Mouse (Mus musculus): ENCODE data around the gene Tmem238l. TPM values are rescaled to one million over a fixed set of nuclear protein-coding genes. Genes with fewer than 3 reads are reported as not detected.

Tmem238l gene
- total RNA-seq (2021), result not detected

- no peak for DNase-seq
Observed at GRCm38 (mm10) chr11:66956303-66956702, at the start of gene Tmem238l. Gene Tmem238l, plus strand, starts transcription at chr11:66956638.

- DNase-seq, result no peak
Observed at GRCm38 (mm10) chr11:66911811-66912210, 44.6 kb upstream of the Tmem238l start, which contains the start of gene Pirt. Gene Pirt, plus strand, starts transcription at chr11:66911981.

GRCm38 (mm10) chr11:66912531-66913458, 43.6 kb upstream of the Tmem238l start:
- DNase-seq, result no peak

GRCm38 (mm10) chr11:66914249-66914648, 42.2 kb upstream of the Tmem238l start:
- DNase-seq, result peak in 1 of 2 experiments; percentile 27

- no peak for DNase-seq
Observed at GRCm38 (mm10) chr11:66920012-66920411, 36.4 kb upstream of the Tmem238l start.

- DNase-seq, result no peak
Observed at GRCm38 (mm10) chr11:66924095-66924823, 32.2 kb upstream of the Tmem238l start.

GRCm38 (mm10) chr11:66928311-66928710, 28.1 kb upstream of the Tmem238l start:
- DNase-seq, result no peak

- DNase-seq, result no peak
Observed at GRCm38 (mm10) chr11:66932827-66933599, 23.4 kb upstream of the Tmem238l start.

- no peak for DNase-seq
Observed at GRCm38 (mm10) chr11:66934428-66935173, 21.8 kb upstream of the Tmem238l start.

GRCm38 (mm10) chr11:66942011-66942410, 14.4 kb upstream of the Tmem238l start:
- DNase-seq, result no peak

GRCm38 (mm10) chr11:66945224-66945767, 11.1 kb upstream of the Tmem238l start:
- DNase-seq, result no peak

GRCm38 (mm10) chr11:66946521-66946920, 9.9 kb upstream of the Tmem238l start:
- no peak for DNase-seq

GRCm38 (mm10) chr11:66946922-66947321, 9.5 kb upstream of the Tmem238l start:
- DNase-seq, result no peak

- no peak for DNase-seq
Observed at GRCm38 (mm10) chr11:66960797-66961196, 4.4 kb downstream of the Tmem238l start.

- DNase-seq, result no peak
Observed at GRCm38 (mm10) chr11:66961447-66962176, 5.2 kb downstream of the Tmem238l start.

- no peak for DNase-seq
Observed at GRCm38 (mm10) chr11:66963462-66963861, 7.0 kb downstream of the Tmem238l start.

GRCm38 (mm10) chr11:66966500-66967116, 10.2 kb downstream of the Tmem238l start:
- DNase-seq, result no peak

GRCm38 (mm10) chr11:66968575-66968974, 12.1 kb downstream of the Tmem238l start:
- DNase-seq, result no peak

- DNase-seq, result no peak
Observed at GRCm38 (mm10) chr11:66973507-66973906, 17.1 kb downstream of the Tmem238l start.

- DNase-seq, result no peak
Observed at GRCm38 (mm10) chr11:66975606-66976330, 19.3 kb downstream of the Tmem238l start.

Measured in layer of hippocampus, postnatal 36 days (tissue).